Mouse (Mus musculus) embryonic facial prominence, embryonic 10.5 days (tissue): ENCODE results near the gene Dusp9. TPM values are rescaled to one million over a fixed set of nuclear protein-coding genes. Genes with fewer than 3 reads are reported as not detected.

Experiments
- DNase-seq: peaks from one replicate; pipeline ENCODE4 v3.0.0-alpha.2; 2017; ENCODE audit warnings: low spot score
- H3K27ac ChIP-seq: fragments of 300-500 bp; sonication (generic); replicated peaks from 2 replicates; pipeline ENCODE4 v1.5.1; 2016; ENCODE audit warnings: mild to moderate bottlenecking
- H3K27me3 ChIP-seq: fragments of 300-500 bp; sonication (generic); replicated peaks from 2 replicates; pipeline ENCODE4 v1.6.1; 2016; ENCODE audit warnings: low read depth, mild to moderate bottlenecking; ENCODE audit not compliant: poor library complexity, severe bottlenecking
- H3K36me3 ChIP-seq: fragments of 300-500 bp; sonication (generic); replicated peaks from 2 replicates; pipeline ENCODE4 v1.6.1; 2016; ENCODE audit warnings: mild to moderate bottlenecking, moderate library complexity
- H3K4me1 ChIP-seq: fragments of 300-500 bp; sonication (generic); 2 replicates; pipeline ENCODE4 v1.6.1; 2016
- H3K4me3 ChIP-seq: fragments of 300-500 bp; sonication (generic); 2 replicates; pipeline ENCODE4 v1.5.1; 2016; ENCODE audit warnings: mild to moderate bottlenecking, moderate library complexity
- H3K9me3 ChIP-seq: fragments of 300-500 bp; sonication (generic); 2 replicates; pipeline ENCODE4 v1.6.1; 2016; ENCODE audit warnings: mild to moderate bottlenecking
- WGBS: fragments of 180-500 bp; shearing (Covaris S2); methylation state at CpG from one replicate; pipeline ENCODE4 v1.1.7; 2016; 5-methylcytosine and 5-hydroxymethylcytosine counted together
- polyA plus RNA-seq: library from polyadenylated mRNA; unstranded; fragments of >200 nt; fragmentation: Nextera tagmentation; extraction: Ambion mirVana; gene quantifications from 2 replicates; pipeline ENCODE4 v1.2.1, GENCODE M21; 2016

Gene Dusp9
- polyA plus RNA-seq, 1 experiment from 2014 or later: 109 TPM

- Histone ChIP-seq H3K27ac (peak overlapping the region; percentile 87), H3K9me3 (peaks cover 6% of the 10 kb centered on the region; the same call in 1 of the 2 replicates), H3K36me3 (peaks cover 30% of the 10 kb centered on the region), H3K4me1 (peaks cover 22% of the 10 kb centered on the region), H3K4me3 (peak overlapping the region; percentile 72), H3K27me3 (peaks cover 28% of the 10 kb centered on the region)
- DNase-seq: peak; percentile 29
- WGBS: 16% methylated on average over 41 of the region's 42 CpGs
These were observed 34.4 kb downstream of the Dusp9 start for GRCm38 (mm10) chrX:73673619-73673967.

DNA sequence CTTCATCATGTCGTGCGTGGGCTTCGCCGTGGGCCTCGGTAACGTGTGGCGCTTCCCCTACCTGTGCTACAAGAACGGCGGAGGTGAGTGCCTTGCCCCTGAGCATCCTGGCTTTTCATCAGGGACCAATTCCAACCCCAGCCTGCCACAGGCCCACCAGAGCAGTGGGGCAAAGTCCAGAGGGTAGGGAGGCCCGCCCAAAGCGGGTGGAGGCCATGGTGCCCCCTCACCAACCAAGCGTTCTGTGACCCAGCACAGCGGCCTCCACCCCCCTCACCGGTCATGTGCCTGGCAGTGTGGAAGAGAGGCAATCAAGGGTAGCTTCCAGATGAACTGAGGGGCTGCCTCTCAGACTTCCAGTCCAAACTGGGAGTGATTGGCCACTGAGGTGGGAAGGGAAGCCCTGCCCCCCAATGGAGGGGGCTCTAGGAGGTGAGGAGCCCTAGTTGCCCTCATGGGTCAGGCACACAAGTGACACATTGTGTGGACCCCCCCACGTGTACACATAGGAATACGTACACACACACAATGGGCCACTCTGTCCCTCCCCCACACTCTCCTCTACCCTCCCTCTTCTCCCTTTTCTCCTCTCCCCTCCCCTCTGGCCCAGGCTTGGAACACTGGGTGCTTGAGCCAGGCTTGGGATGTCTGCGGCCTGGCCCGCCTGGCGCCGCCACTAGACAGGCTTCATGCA lies 34.9 kb downstream of the Dusp9 start:
- peak overlapping the region; percentile 72 for H3K4me3 ChIP-seq
- 25% methylated on average over 20 of the region's 20 CpGs for WGBS
- DNase-seq: peak; percentile 40
- peaks cover 6% of the 10 kb centered on the region; the same call in 1 of the 2 replicates for H3K9me3 ChIP-seq
- H3K27me3 ChIP-seq: peaks cover 27% of the 10 kb centered on the region
- peak overlapping the region; percentile 87 for H3K27ac ChIP-seq
- peaks cover 36% of the 10 kb centered on the region for H3K36me3 ChIP-seq
- H3K4me1 ChIP-seq: peaks cover 22% of the 10 kb centered on the region

GRCm38 (mm10) chrX:73675231-73675630 lies 36.0 kb downstream of the Dusp9 start:
- peaks cover 35% of the 10 kb centered on the region for H3K27me3 ChIP-seq
- peak overlapping the region; percentile 72 for H3K4me3 ChIP-seq
- peaks cover 6% of the 10 kb centered on the region; the same call in 1 of the 2 replicates for H3K9me3 ChIP-seq
- WGBS: 78% methylated on average over 2 of the region's 2 CpGs
- no peak for DNase-seq
- H3K27ac ChIP-seq: no peak overlapping the region
- peaks cover 22% of the 10 kb centered on the region for H3K4me1 ChIP-seq
- H3K36me3 ChIP-seq: peaks cover 47% of the 10 kb centered on the region

DNA sequence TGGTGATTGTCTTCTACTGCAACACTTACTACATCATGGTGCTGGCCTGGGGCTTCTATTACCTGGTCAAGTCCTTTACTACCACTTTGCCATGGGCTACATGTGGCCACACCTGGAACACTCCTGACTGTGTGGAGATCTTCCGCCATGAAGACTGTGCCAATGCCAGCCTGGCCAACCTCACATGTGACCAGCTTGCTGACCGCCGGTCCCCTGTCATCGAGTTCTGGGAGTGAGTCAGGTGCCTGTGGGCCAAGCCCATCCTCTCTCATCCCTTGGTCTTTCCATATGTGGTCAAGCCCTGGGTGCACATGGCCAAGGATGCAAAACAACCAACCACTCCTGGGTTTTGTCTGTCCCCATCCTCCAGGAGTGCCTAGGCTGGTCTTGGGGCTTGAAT lies 37.4 kb downstream of the Dusp9 start:
- WGBS: 96% methylated on average over 4 of the region's 4 CpGs
- H3K9me3 ChIP-seq: peaks cover 6% of the 10 kb centered on the region; the same call in 1 of the 2 replicates
- DNase-seq: no peak
- no peak overlapping the region for H3K4me3 ChIP-seq
- peaks cover 45% of the 10 kb centered on the region for H3K27me3 ChIP-seq
- peaks cover 60% of the 10 kb centered on the region for H3K36me3 ChIP-seq
- H3K4me1 ChIP-seq: peaks cover 22% of the 10 kb centered on the region
- H3K27ac ChIP-seq: no peak overlapping the region

DNA sequence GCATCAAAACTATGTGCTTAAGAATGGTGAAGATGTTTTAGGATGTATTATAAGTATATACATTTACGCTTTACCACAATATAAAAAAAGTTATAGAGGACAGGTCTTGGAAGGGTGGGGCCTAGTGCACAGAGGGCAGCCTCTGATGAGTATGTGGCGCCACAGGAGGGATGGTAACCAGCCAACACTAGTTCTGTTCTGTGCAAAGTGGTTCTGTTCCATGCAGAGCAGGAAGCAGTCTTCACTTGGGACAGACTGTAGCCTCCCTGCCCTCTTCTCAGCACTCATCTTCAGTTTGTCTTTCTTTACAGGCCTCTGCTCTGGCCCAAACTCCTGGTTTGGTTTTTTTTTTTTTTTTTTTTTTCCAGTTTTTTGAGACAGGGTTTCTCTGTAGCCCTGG lies 44.9 kb downstream of the Dusp9 start:
- DNase-seq: no peak
- Histone ChIP-seq H3K27me3 (peaks cover 31% of the 10 kb centered on the region), H3K4me1 (no peaks in the 10 kb centered on the region), H3K9me3 (no peaks in the 10 kb centered on the region), H3K27ac (no peak overlapping the region), H3K4me3 (no peak overlapping the region), H3K36me3 (peaks cover 95% of the 10 kb centered on the region)
- WGBS: 84% methylated on average over 2 of the region's 2 CpGs

- Histone ChIP-seq H3K27ac (no peak overlapping the region), H3K4me1 (no peaks in the 10 kb centered on the region), H3K9me3 (no peaks in the 10 kb centered on the region), H3K36me3 (peaks cover 95% of the 10 kb centered on the region), H3K4me3 (no peak overlapping the region), H3K27me3 (peaks cover 32% of the 10 kb centered on the region)
- DNase-seq: no peak
These were observed 45.8 kb downstream of the Dusp9 start for GRCm38 (mm10) chrX:73684978-73685377.

DNA sequence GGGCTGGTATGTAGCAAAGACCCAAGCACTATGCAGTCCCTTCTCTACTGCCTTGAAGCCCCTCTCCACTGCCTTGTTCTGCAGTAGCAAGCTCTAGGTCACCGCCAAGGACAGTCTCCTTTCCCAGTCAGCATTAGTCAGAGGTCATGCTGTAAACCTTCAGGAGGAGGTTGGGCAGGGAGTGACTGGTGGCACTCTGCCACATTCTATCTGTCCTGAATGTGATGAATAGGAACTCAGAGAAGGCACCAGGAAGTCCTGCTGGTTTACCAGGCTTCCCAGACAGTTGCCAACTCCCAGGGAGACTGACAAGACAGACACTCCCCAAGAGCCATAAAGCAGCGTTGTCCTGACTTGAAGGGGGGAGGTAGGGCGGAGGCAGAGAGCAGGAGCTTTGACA lies 46.4 kb downstream of the Dusp9 start:
- WGBS: 87% methylated on average over 3 of the region's 3 CpGs

DNA sequence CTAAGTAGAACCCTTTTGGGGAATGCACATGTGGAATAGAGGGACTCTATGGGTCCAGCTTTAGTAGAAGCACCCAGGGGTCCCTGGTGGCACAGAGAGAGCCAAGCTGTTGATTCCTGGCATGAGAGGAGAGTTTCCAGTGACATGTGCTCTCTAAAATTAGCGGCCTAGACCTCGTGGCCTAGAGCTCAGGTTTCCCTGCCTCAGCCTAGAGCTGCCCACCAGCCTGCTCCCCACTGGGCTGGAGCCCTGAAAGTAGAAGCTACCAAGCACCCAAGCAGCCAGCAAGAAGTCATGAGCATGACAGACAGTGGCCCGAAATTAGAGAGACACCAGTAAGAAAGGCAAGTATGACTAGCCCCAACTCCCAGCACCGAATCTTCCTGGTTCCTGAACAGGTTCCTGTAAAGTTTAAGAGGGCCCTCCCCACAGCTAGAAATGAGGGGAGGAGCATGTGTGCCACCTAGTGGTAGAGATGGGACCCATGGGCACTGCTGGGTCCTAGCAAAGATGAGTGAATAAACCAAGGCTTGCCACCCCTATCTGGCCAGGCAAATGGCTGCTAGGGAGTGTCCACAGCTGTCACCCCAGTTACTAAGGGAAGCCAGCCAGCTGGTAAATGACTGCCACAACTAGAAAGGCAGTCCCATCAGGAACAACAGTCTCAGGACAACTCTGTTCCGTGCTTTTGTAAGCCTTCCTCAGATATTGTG lies 51.9 kb downstream of the Dusp9 start:
- Histone ChIP-seq H3K4me3 (no peak overlapping the region), H3K9me3 (no peaks in the 10 kb centered on the region), H3K27ac (no peak overlapping the region), H3K36me3 (peaks cover 86% of the 10 kb centered on the region), H3K4me1 (no peaks in the 10 kb centered on the region), H3K27me3 (peaks cover 11% of the 10 kb centered on the region)
- WGBS: 77% methylated on average over 5 of the region's 5 CpGs
- DNase-seq: peak; percentile 18

More for the DNA sequence above, 46.4 kb downstream of the Dusp9 start:
- H3K4me1 ChIP-seq: no peaks in the 10 kb centered on the region
- peaks cover 27% of the 10 kb centered on the region for H3K27me3 ChIP-seq
- H3K36me3 ChIP-seq: peaks cover 92% of the 10 kb centered on the region
- no peak overlapping the region for H3K27ac ChIP-seq
- DNase-seq: no peak
- no peak overlapping the region for H3K4me3 ChIP-seq
- no peaks in the 10 kb centered on the region for H3K9me3 ChIP-seq

Other genes starting within 250 kb of the Dusp9 start
- gene Gm18336, start 240.7 kb upstream of the Dusp9 start, polyA plus RNA-seq: not detected in 2 replicates
- gene Zfp92, start 228.3 kb upstream of the Dusp9 start, polyA plus RNA-seq: 0.12 and 0.18 TPM in 2 replicates
- 0.15 TPM in 1 of 2 replicates, not detected in the other for gene Trex2, start 204.1 kb upstream of the Dusp9 start, polyA plus RNA-seq
- gene Haus7, start 180.4 kb upstream of the Dusp9 start, polyA plus RNA-seq: 94.0 and 99.8 TPM in 2 replicates
- gene Bgn, start 155.8 kb upstream of the Dusp9 start, polyA plus RNA-seq: 15.7 and 19.3 TPM in 2 replicates
- gene Atp2b3, start 136.3 kb upstream of the Dusp9 start, polyA plus RNA-seq: 0.25 and 0.39 TPM in 2 replicates
- 6.6 and 7.4 TPM in 2 replicates for gene Pnck, start 20.7 kb downstream of the Dusp9 start, polyA plus RNA-seq
- 4.7 and 5.6 TPM in 2 replicates for gene Slc6a8, start 33.7 kb downstream of the Dusp9 start, polyA plus RNA-seq
- gene Bcap31, start 76.8 kb downstream of the Dusp9 start, polyA plus RNA-seq: 152 and 153 TPM in 2 replicates
- gene Abcd1, start 77.2 kb downstream of the Dusp9 start, polyA plus RNA-seq: 8.1 and 10.4 TPM in 2 replicates
- gene Plxnb3, start 117.7 kb downstream of the Dusp9 start, polyA plus RNA-seq: 0.08 and 0.14 TPM in 2 replicates
- gene Srpk3, start 135.0 kb downstream of the Dusp9 start, polyA plus RNA-seq: 1.00 and 2.0 TPM in 2 replicates
- gene Idh3g, start 147.5 kb downstream of the Dusp9 start, polyA plus RNA-seq: 175 and 176 TPM in 2 replicates
- gene Ssr4, start 147.6 kb downstream of the Dusp9 start, polyA plus RNA-seq: 101 and 107 TPM in 2 replicates
- gene Pdzd4, start 185.6 kb downstream of the Dusp9 start, polyA plus RNA-seq: 0.65 and 0.79 TPM in 2 replicates